Mouse (Mus musculus): ENCODE data around the gene Prrt3.

Gene Prrt3

GRCm38 (mm10) chr6:113487125-113487576, 14.6 kb downstream of the Prrt3 start:
- DNase-seq, result no peak

GRCm38 (mm10) chr6:113483729-113484128, 18.0 kb downstream of the Prrt3 start:
- peak; percentile 42 to 57 for DNase-seq

DNA sequence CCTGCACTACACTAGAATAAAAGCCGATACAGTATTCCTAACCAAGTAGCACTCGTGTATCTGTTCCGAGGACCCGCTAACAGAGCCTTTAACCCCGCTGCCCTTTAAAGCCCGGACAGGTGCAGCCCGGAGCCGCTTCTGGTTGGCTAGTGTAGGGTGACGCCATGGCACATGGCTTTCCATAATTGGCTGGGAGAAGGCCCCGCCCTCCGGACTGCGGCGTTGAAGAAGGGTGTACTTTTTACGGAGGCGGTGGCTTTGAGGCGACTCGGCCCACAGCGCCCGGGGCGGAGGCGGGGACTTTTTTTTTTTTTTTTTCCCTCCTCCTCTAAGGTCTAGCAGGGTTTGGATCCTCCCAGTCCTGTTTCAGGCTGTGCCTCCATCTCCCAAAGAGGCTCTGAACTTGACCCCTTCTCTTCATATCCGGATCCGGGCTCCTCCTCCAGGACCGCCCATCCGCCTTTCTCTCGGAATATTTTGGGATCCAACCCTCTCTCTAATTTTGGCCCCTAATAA, 18.6 kb downstream of the Prrt3 start, which contains the start of gene Creld1:
Creld1 (plus strand) TSS at position 198 of the 516 bp plus-strand sequence.
- DNase-seq, result peak; percentile 93 to 96

DNA sequence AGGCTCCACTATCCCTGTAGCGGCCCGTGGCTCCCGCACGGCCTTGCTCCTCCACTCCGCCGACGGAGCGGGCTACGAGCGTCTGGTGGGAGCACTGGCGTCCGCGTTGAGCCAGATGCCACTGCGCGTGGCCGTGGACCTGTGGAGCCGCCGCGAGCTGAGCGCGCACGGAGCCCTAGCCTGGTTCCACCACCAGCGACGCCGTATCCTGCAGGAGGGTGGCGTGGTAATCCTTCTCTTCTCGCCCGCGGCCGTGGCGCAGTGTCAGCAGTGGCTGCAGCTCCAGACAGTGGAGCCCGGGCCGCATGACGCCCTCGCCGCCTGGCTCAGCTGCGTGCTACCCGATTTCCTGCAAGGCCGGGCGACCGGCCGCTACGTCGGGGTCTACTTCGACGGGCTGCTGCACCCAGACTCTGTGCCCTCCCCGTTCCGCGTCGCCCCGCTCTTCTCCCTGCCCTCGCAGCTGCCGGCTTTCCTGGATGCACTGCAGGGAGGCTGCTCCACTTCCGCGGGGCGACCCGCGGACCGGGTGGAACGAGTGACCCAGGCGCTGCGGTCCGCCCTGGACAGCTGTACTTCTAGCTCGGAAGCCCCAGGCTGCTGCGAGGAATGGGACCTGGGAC, 19.1 kb downstream of the Prrt3 start:
- peak; percentile 45 to 63 for DNase-seq

DNA sequence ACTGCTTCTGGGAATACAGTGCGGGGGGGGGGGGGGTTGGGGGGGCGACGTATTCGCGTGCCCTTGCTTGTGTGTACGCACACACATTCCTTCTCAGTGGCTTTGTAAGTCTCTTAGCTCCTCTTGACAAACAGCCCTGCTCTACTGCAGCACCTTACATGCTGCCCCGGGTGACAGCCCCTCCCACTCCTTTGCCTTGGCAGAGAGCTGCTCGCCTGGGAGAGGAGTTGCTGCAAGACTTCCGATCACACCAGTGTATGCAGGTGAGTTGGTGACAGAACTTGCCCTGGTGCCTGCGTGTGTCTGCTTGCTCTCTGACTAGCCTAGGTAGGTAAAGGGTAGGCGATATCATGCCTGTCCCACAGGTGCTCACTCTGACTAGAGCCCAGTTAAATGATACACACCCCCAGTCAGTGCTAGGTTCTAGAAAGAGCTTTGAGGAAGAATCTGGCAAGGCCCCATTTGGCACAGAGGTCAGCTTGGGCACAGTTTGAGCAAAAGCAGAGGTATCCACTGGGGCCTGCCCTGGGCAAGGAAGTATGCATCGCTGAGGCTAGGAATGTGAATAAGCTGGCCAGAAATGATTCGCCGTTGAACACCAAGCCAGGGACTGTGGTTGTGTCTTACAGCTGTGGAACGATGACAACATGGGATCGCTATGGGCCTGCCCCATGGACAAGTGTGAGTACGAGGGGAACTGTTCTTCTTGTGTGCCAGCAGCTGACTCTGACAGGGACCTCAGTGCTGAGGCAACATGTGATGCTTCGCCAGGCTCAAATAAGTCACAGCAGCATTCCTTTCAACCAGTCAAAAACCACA, 21.0 kb downstream of the Prrt3 start:
- DNase-seq, result peak; percentile 43 to 61

- no peak for DNase-seq
These were observed 22.8 kb downstream of the Prrt3 start for GRCm38 (mm10) chr6:113478906-113479305.

GRCm38 (mm10) chr6:113477353-113477752, 24.4 kb downstream of the Prrt3 start:
- DNase-seq, result no peak

DNA sequence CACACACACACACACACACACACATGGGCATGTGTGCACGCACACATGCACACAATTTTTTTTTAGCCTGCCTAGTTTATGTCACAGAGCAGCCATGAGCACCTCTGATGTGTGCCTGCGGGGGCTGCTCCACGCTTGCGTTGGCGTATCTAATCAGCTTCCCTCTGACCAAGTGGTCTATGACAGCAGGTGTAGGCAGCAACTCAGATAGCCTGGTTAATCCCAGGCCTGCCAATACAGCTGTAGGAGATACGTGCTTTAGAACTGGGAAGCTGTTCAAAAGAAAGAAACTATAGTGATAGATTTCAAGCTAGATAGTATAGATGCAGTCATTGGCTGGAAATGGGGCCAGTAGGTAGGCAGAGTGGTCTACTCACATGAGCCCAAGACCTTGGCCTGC, 28.0 kb downstream of the Prrt3 start:
- DNase-seq, result no peak

DNA sequence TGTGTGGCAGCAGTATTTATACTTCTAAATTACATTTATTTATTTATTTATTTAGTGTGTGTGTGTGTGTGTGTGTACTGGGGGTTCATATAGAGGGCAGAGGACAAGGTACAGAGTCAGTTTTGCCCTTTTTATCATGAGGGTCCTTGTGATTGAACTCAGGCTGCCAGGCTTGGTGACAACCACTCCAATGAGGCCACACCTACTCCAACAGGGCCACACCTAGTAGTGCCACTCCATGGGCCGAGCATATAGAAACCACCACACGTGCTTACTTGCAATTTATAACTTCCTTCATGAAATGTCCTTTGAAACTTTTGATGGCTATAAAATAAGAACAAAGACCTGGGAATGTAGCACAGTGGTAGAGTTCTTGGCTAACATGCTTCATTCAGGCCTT, 28.5 kb downstream of the Prrt3 start:
- no peak for DNase-seq

- DNase-seq, result peak; percentile 27 to 43
These were observed 29.7 kb downstream of the Prrt3 start for GRCm38 (mm10) chr6:113472061-113472460.

DNA sequence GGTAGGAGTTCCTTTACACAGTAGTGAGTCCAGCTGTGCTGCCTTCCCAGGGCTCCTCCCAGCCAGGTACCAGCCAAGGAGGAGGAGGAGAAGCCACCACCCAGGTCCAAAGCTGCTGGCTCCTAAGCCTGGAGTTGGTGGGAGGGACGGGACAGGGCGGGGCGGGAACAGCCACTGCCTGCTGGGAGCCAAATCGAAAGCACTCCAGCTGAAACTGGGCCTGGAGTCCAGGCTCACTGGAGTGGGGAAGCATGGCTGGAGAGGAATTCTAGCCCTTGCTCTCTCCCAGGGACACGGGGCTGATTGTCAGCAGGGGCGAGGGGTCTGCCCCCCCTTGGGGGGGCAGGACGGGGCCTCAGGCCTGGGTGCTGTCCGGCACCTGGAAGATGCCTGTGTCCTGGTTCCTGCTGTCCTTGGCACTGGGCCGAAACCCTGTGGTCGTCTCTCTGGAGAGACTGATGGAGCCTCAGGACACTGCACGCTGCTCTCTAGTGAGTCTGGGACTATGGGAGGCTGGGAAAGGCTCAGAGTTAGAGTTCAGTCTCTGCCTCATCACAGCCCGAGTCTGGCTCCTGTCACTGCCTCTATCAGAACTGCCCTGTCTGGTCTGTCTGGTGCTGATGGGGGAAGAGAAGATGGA, 30.3 kb downstream of the Prrt3 start, which contains the start of gene Il17rc:
Il17rc (plus strand) TSS at position 131 of the 640 bp plus-strand sequence.
- DNase-seq, result peak; percentile 73 to 85

DNA sequence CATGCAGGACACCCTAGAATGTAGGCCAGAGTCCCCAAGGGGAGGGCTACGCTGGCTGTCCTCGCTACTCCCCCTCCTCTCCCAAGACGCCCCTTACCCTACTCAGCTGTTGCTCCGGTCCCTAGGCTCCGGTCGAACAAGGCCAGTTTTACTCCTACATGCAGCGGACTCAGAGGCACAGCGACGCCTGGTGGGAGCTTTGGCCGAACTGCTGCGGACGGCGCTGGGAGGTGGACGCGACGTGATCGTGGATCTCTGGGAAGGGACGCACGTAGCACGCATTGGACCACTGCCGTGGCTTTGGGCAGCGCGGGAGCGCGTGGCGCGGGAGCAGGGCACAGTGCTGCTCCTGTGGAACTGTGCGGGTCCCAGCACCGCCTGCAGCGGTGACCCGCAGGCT, 32.3 kb downstream of the Prrt3 start:
- peak; percentile 91 to 93 for DNase-seq

DNA sequence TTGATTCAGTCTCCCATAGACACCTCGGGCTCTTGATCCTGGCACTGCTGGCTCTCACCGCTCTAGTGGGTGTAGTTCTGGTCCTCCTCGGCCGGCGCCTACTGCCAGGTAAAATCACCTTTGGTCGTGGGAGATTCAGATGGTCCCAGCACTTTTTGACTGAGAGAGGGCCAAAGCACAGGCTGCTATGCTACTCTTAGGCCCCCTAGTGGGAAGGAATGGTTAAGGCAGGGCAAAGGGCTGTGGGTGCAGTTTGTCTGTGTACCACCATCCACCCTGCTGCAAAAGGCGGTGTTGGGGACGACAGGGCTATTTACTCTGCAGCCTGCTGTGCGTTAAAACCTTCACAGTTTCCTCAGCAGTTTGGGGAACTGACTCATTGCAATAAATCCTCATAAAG, 32.7 kb downstream of the Prrt3 start:
- peak; percentile 77 to 88 for DNase-seq

- no peak for DNase-seq
These were observed 33.2 kb downstream of the Prrt3 start for GRCm38 (mm10) chr6:113468512-113468911.

- DNase-seq, result peak; percentile 49 to 73
These were observed 36.1 kb downstream of the Prrt3 start for GRCm38 (mm10) chr6:113465602-113466001.

DNA sequence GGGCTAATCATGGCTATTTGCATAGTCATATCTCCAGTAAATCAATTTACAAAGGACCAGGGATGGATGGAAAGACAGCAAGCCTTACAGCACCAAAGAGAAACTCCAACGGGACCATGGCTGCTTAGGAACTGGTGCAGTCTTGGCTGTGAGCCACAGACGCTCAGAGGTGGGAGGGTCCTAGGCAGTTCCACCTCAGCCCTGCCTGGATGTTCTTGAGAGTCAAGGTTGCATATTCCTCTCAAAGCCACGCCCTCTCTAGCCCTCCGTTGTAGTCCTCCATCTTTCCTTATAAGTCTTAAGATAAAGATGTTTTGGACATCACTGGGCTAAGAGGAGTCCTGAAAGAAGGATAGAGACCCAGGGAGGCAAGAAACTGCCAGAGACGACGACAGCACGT, 37.7 kb downstream of the Prrt3 start:
- no peak for DNase-seq

GRCm38 (mm10) chr6:113458635-113459034, 43.1 kb downstream of the Prrt3 start:
- DNase-seq, result peak; percentile 26 to 51

DNA sequence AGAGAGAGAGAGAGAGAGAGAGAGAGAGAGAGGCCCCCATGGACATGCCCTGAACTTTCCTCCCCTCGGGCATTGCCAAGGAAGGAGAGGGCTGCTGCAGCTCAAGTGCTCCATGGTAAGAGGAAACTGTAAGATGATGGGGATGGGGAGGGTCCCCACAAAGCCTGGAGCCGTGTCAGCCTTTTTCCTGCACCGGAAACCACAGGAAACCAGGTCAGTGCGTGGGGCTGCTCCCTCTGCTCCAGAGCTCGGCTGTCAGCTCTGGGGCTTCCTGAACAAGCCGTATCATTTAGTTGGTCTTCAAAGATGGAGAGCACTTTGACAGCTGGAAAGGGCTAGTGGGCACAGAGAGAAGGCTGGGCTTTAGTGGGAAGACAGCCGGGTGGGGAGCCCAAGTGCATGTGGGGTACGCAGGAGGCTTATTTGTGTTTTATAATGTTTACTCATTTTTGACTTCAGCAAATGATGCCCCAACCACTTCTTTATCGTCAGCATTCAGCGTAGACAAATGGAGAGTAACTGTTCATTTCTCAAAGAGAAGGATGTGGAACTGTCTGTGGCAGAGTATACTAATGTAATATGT, 43.7 kb downstream of the Prrt3 start, which contains the start of gene Il17re:
Il17re (plus strand) TSS at position 533 of the 583 bp plus-strand sequence.
- no peak for DNase-seq

GRCm38 (mm10) chr6:113455007-113455406, 46.7 kb downstream of the Prrt3 start:
- DNase-seq, result no peak

- DNase-seq, result no peak
These were observed 49.9 kb downstream of the Prrt3 start for GRCm38 (mm10) chr6:113451839-113452238.

DNA sequence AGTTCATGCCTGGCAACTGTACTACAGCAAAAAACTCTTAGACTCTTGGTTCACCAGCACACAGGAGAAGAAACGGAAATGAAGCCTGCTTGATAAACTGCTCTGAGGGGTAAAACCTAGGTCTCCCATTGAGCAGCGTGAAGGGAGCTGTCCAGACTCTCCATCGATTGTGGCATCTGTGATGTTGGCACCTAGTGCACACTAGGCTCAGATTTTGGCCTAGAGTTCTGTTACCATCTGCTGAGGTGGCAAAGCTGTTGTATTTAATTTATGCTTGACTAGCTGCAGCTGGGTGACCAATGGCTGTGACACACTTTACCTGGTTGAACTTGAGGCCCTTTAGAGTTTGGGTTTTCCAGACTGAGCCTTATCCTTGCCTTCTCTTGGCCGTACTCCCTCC, 54.1 kb downstream of the Prrt3 start:
- no peak for DNase-seq

DNA sequence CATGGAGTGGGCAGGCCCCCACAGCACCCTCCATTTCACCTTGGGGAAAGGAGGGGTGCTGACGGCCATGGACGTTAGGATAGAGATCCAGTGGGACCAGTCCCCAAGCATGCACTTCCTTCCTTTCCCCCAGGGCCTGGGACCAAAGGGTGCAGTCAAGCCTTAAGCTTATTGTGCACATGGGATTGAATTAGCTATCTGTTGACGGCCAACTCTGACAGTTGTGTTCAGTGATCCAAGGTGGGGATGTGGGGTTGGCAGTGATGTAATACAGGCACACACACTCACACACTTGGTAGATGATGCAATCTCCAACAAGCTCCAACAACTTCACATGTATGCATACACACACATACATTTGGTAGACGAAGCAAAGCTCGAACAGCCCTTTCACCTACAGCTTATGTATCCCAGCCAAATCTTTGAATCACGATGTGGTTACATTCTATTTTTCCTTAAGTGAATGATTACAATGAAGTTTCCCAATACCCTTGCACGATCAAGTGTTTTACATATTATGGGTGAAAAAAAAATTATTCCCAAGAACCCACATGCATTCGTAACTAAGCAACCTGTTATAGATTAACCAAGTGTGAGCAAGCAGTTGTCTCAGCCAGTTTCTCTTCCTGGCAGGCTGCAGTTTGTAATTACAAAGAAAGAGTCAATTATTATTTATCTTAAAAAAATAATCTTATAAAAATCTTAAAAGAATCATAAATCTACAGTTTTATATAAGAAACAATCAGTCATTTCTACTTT, 57.3 kb downstream of the Prrt3 start:
- peak in 1 of 2 experiments; percentile 29 for DNase-seq
